In the genomic region with DNA sequence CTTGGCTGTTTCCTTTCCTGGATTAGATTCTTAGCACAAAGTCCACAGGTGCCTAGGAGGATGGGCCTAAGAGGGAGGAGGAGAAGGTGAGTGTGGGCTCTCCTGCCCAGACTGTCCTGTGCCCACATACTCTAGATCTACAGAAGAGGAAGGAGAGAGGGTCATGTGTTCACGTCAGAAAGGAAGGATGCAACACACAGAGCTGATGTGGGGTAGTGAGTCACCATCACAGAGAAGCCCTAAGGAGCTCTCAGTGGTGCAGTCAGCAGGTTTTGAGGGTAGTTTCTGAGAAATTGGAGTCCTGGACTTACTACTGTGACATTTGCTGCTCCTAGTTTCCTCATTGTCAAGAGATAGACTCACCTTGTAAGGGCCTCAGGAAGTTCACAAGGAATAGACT, we compare ENCODE assay signal across 29 mouse cellular contexts. TPM values are rescaled to one million over a fixed set of nuclear protein-coding genes. Genes with fewer than 3 reads are reported as not detected.
DNase-seq lines count a peak whose midpoint lies in the region; ATAC-seq lines count a peak whose summit lies in the region.
"Had no signal": no experiment of that assay in that cellular context is flagged by ENCODE, and none has a peak within 500 bp of the region (broad histone marks: within the 10 kb centered on the region; RNA-seq: fewer than 3 reads in every experiment).

No protein-coding gene starts in this region.

- DNase-seq in MN1 (ENCODE audit: low spot score), result no peak
- no peak for DNase-seq in forebrain, embryonic 14.5 days (ENCODE audit: low spot score)
- no peak for DNase-seq in right cerebral cortex, postnatal 14 days
- DNase-seq: adrenal gland, adult 8-10 months; B cell, adult 2 months; cerebellum, adult 8-10 months; cerebellum, postnatal 25 days; embryo, embryonic 11 days; gastrocnemius, adult 2 months; kidney, adult 8-10 months; kidney, postnatal 4 days; layer of hippocampus, adult 9-11 months; thymus, adult 2 months; thymus, postnatal 4 days had no signal

- no peaks in the 10 kb centered on the region for H3K36me3 ChIP-seq in intestine, embryonic 16.5 days (ENCODE audit: control insufficient read depth, insufficient read depth, low read length)
- no peaks in the 10 kb centered on the region for H3K36me3 ChIP-seq in intestine, embryonic 15.5 days
- H3K36me3 ChIP-seq in forebrain, embryonic 14.5 days (ENCODE audit: control insufficient read depth, insufficient read depth, low read length), result no peaks in the 10 kb centered on the region
- H3K36me3 ChIP-seq: embryonic facial prominence, embryonic 12.5 days; forebrain, embryonic 15.5 days; hindbrain, embryonic 10.5 days; hindbrain, embryonic 15.5 days; limb, embryonic 12.5 days; midbrain, embryonic 12.5 days; neural tube, embryonic 13.5 days had no signal

- no peaks in the 10 kb centered on the region for H3K9me3 ChIP-seq in intestine, embryonic 16.5 days (ENCODE audit: control insufficient read depth, low read length)
- H3K9me3 ChIP-seq in intestine, embryonic 15.5 days, result no peaks in the 10 kb centered on the region
- no peaks in the 10 kb centered on the region for H3K9me3 ChIP-seq in forebrain, embryonic 14.5 days (replicated peaks; ENCODE audit: control insufficient read depth, low read length)
- H3K9me3 ChIP-seq: embryonic facial prominence, embryonic 12.5 days; forebrain, embryonic 15.5 days; hindbrain, embryonic 10.5 days; hindbrain, embryonic 15.5 days; limb, embryonic 12.5 days; midbrain, embryonic 12.5 days; neural tube, embryonic 13.5 days had no signal

- no peak overlapping the region for H3K9ac ChIP-seq in intestine, embryonic 16.5 days (ENCODE audit: low read depth, low read length)
- no peak overlapping the region for H3K9ac ChIP-seq in intestine, embryonic 15.5 days
- no peak overlapping the region for H3K9ac ChIP-seq in forebrain, embryonic 14.5 days (ENCODE audit: low read length)
- H3K9ac ChIP-seq: embryonic facial prominence, embryonic 12.5 days; forebrain, embryonic 15.5 days; hindbrain, embryonic 15.5 days; limb, embryonic 12.5 days; midbrain, embryonic 12.5 days; neural tube, embryonic 13.5 days had no signal

- no peak overlapping the region for H3K4me3 ChIP-seq in intestine, embryonic 16.5 days (ENCODE audit: low read length)
- no peak overlapping the region for H3K4me3 ChIP-seq in intestine, embryonic 15.5 days (replicated peaks)
- H3K4me3 ChIP-seq in forebrain, embryonic 14.5 days (ENCODE audit: low read depth, low read length), result no peak overlapping the region
- H3K4me3 ChIP-seq: embryonic facial prominence, embryonic 12.5 days; forebrain, embryonic 15.5 days; gastrocnemius, adult 2 months; hindbrain, embryonic 10.5 days; hindbrain, embryonic 15.5 days; limb, embryonic 12.5 days; midbrain, embryonic 12.5 days; myocyte; neural tube, embryonic 13.5 days had no signal

- no peak overlapping the region for H3K27ac ChIP-seq in intestine, embryonic 16.5 days (ENCODE audit: low read length)
- no peak overlapping the region for H3K27ac ChIP-seq in intestine, embryonic 15.5 days
- no peak overlapping the region for H3K27ac ChIP-seq in forebrain, embryonic 14.5 days (ENCODE audit: low read depth, low read length)
- H3K27ac ChIP-seq: embryonic facial prominence, embryonic 12.5 days; forebrain, embryonic 15.5 days; gastrocnemius, adult 2 months; hindbrain, embryonic 10.5 days; hindbrain, embryonic 15.5 days; kidney, postnatal 0 days; limb, embryonic 12.5 days; midbrain, embryonic 12.5 days; neural tube, embryonic 13.5 days had no signal

- ATAC-seq in intestine, embryonic 16.5 days, result peak; percentile 42; the same call in 1 of the 2 replicates
- ATAC-seq in intestine, embryonic 15.5 days, result no peak
- peak; percentile 60 for ATAC-seq in common myeloid progenitor, adult 5-6 weeks (replicated peaks; ENCODE audit: low read depth, poor library complexity, severe bottlenecking)
- peak; percentile 30; the same call in 1 of the 2 replicates for ATAC-seq in megakaryocyte, adult 5-6 weeks (ENCODE audit: poor library complexity, severe bottlenecking)
- no peak for ATAC-seq in forebrain, embryonic 14.5 days
- ATAC-seq: forebrain, embryonic 15.5 days had no signal

- H3K4me2 ChIP-seq in intestine, embryonic 16.5 days (ENCODE audit: low read depth, low read length), result no peak overlapping the region
- no peak overlapping the region for H3K4me2 ChIP-seq in intestine, embryonic 15.5 days (replicated peaks)
- H3K4me2 ChIP-seq in forebrain, embryonic 14.5 days (ENCODE audit: low read length), result no peak overlapping the region
- H3K4me2 ChIP-seq: embryonic facial prominence, embryonic 12.5 days; forebrain, embryonic 15.5 days; heart, embryonic 11.5 days; hindbrain, embryonic 15.5 days; limb, embryonic 12.5 days; liver, embryonic 11.5 days; midbrain, embryonic 12.5 days; neural tube, embryonic 13.5 days had no signal

- WGBS in intestine, embryonic 16.5 days, result 74% methylated on average over 1 of the region's 1 CpGs
- 71% methylated on average over 1 of the region's 1 CpGs for WGBS in intestine, embryonic 15.5 days
- 91% methylated on average over 1 of the region's 1 CpGs for WGBS in forebrain, embryonic 14.5 days

- H3K4me1 ChIP-seq in intestine, embryonic 16.5 days (ENCODE audit: control insufficient read depth, insufficient read depth, low read length), result no peaks in the 10 kb centered on the region
- H3K4me1 ChIP-seq in intestine, embryonic 15.5 days (replicated peaks), result 0 out of 2 replicates have a peak, but pooled peaks cover 2% of the 10 kb centered on the region
- H3K4me1 ChIP-seq in forebrain, embryonic 14.5 days (ENCODE audit: control insufficient read depth, insufficient read depth, low read length), result no peaks in the 10 kb centered on the region
- H3K4me1 ChIP-seq: forebrain, embryonic 15.5 days; hindbrain, embryonic 15.5 days; midbrain, embryonic 12.5 days; neural tube, embryonic 13.5 days had no signal

- no peaks in the 10 kb centered on the region for H3K27me3 ChIP-seq in intestine, embryonic 16.5 days (replicated peaks; ENCODE audit: control insufficient read depth, insufficient read depth, low read length)
- no peaks in the 10 kb centered on the region for H3K27me3 ChIP-seq in intestine, embryonic 15.5 days (replicated peaks)
- H3K27me3 ChIP-seq in forebrain, embryonic 14.5 days (replicated peaks; ENCODE audit: control insufficient read depth, insufficient read depth, low read length), result no peaks in the 10 kb centered on the region
- H3K27me3 ChIP-seq: embryonic facial prominence, embryonic 12.5 days; forebrain, embryonic 15.5 days; hindbrain, embryonic 15.5 days; limb, embryonic 12.5 days; midbrain, embryonic 12.5 days; neural tube, embryonic 13.5 days had no signal

RNA-seq across cellular contexts. Expression of gene Etv5, which starts 21.4 kb away (rescaled TPM):
- polyA plus RNA-seq in intestine, embryonic 16.5 days (2015; fragmentation: Nextera tagmentation; extraction: Ambion mirVana), result 10.3 and 11.1 TPM in 2 replicates
- 11.2 and 11.4 TPM in 2 replicates for polyA plus RNA-seq in intestine, embryonic 15.5 days (2015; fragmentation: Nextera tagmentation; extraction: Ambion mirVana)
- 3.3 and 4.4 TPM in 2 replicates for total RNA-seq in common myeloid progenitor, adult 5-6 weeks (2017)
- 0.96 and 2.1 TPM in 2 replicates for total RNA-seq in megakaryocyte, adult 5-6 weeks (2015)
- 0.81 and 2.2 TPM in 2 replicates for total RNA-seq in megakaryocyte, adult 5-6 weeks (2017)
- 17.8 and 20.7 TPM in 2 replicates for polyA plus RNA-seq in forebrain, embryonic 14.5 days (2014; fragmentation: Nextera tagmentation; extraction: Ambion mirVana)

Comparison
In these comparisons a context has a peak if more than half of its experiments do, and no peak if none do; other contexts are left out.
1. ATAC-seq: peak in intestine, embryonic 16.5 days (single experiment), common myeloid progenitor, adult 5-6 weeks (single experiment) and megakaryocyte, adult 5-6 weeks (single experiment); none in intestine, embryonic 15.5 days (single experiment) and forebrain, embryonic 14.5 days (single experiment).